Mouse (Mus musculus) CD4-positive naive resting alpha-beta T cell, adult 57 days (primary cell): ENCODE results near the gene Olfr106-ps. TPM values are rescaled to one million over a fixed set of nuclear protein-coding genes. Genes with fewer than 3 reads are reported as not detected.

ENCODE experiments used
- total RNA-seq: library from RNA; stranded (reverse); gene quantifications from one replicate; pipeline ENCODE4 v1.2.4, GENCODE M21; 2023

Gene Olfr106-ps
- not detected for total RNA-seq

DNA sequence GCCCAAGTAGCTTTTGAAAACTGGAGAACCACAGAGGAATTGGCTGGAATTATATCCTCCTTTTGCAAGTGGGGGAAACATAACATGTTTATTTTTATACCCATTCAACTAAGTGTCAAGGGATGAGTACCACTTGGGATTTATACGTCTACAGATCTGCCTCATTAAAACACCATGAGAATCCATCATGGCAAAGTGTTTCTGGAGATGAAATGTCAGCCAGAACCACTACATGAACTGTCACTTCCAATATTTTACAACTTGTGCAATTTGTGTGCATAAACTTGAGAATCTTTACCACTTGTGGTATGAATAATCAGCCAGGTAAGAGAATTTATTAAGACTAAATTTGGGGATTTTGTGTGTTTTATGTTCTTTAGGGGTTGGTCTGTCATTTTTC is at the start of gene Olfr106-ps:
Gene Olfr106-ps (plus strand): TSS at position 301 of the 400 bp plus-strand sequence.

DNA sequence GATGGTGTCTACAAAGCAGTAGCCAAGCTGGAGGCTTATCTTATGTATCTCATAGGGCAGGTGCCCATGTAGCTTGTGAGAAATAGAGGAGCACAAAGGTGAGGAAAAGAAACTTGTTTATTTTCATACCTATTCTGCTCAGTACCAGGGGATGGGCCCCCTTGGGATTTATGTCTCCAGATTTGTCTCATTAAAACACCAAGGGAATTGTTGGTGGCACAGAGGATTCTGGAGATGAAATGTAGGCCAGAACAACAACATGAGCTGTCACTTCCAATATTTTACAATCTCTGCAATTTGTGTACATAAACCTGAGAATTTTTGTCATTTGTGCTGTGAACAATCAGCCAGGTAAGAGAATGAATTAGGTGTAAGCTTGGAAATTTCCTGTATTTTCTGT is 30.9 kb upstream of the Olfr106-ps start, which contains the start of gene Olfr104-ps:
Gene Olfr104-ps (plus strand): TSS at position 301 of the 400 bp plus-strand sequence.

DNA sequence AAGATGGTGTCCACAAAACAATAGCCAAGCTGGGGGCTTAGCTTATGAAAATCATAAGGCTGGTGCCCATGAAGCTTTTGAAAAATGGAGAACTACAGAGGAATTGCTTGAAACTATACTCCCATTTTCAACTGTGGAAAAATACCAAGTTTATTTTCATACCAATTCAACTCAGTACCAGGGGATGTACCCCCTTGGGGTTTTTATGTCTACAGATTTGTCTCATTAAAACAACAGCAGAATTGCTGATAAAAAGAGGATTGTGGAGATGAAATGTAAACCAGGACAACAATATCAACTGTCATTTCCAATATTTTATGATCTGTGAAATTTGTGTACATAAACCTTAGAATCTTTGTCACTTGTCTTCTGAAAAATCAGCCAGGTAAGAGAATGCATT is 11.5 kb upstream of the Olfr106-ps start, which contains the start of gene Olfr105-ps:
Gene Olfr105-ps (plus strand): TSS at position 301 of the 400 bp plus-strand sequence.

DNA sequence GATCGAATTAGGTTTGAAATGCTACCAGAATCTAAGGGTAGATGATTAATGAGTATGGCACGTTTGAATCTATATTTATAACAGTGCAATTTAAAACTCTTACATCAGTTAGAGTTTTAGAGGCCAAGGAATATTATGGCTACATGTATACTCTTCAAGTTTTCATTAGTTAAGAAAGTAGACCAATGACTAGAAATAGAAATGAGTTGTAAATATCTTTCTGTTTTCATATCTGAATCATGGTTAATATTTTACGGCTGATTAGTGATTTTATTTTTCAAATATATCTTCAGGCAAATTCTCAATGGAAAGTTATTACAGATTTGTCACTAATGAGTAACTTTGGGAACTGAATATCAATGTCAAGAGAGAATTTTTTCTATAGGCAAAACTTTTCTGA is 8.7 kb downstream of the Olfr106-ps start, which contains the start of gene Olfr107:
Gene Olfr107 (plus strand): TSS at position 301 of the 400 bp plus-strand sequence.

DNA sequence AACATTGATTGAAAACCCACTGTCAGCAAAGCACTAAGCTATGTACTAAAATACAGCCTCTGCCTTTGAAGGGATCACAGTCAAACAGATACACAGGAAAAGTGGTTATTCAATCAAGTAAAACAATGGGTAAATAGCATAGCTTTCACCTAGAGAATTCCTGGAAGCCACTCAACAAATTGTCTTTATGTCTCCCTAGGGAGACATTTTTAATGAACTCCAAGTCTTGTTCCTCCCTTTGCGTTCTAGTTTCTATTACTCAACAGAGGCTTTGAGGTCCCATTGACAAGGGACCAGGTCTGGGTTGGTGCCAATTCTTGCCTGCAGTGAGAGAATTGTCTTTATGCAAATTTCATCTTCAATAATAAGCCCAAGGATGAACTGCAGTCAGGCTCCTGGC is 55.0 kb downstream of the Olfr106-ps start, which contains the start of gene Olfr108:
Gene Olfr108 (plus strand): TSS at position 301 of the 400 bp plus-strand sequence.

Other genes with a start within 250 kb of the Olfr106-ps start
- gene Olfr93, start 228.9 kb upstream of the Olfr106-ps start, total RNA-seq = not detected
- not detected for gene Ubd, start 196.5 kb upstream of the Olfr106-ps start, total RNA-seq
- gene Olfr94, start 189.4 kb upstream of the Olfr106-ps start, total RNA-seq = not detected
- not detected for gene Olfr95, start 177.3 kb upstream of the Olfr106-ps start, total RNA-seq
- gene Olfr96, start 170.2 kb upstream of the Olfr106-ps start, total RNA-seq = not detected
- gene Olfr97, start 153.1 kb upstream of the Olfr106-ps start, total RNA-seq = not detected
- not detected for gene Olfr98, start 126.6 kb upstream of the Olfr106-ps start, total RNA-seq
- gene H2-M3, start 120.2 kb upstream of the Olfr106-ps start, total RNA-seq = 28.4 TPM
- gene Olfr99, start 106.9 kb upstream of the Olfr106-ps start, total RNA-seq = not detected
- gene Olfr101, start 86.1 kb upstream of the Olfr106-ps start, total RNA-seq = not detected
- gene Olfr102, start 73.3 kb upstream of the Olfr106-ps start, total RNA-seq = not detected
- gene Olfr103, start 50.7 kb upstream of the Olfr106-ps start, total RNA-seq = not detected
- not detected for gene Olfr104-ps, start 30.8 kb upstream of the Olfr106-ps start, total RNA-seq
- gene Olfr105-ps, start 11.4 kb upstream of the Olfr106-ps start, total RNA-seq = not detected
- gene Olfr107, start 8.8 kb downstream of the Olfr106-ps start, total RNA-seq = not detected
- gene Olfr108, start 55.1 kb downstream of the Olfr106-ps start, total RNA-seq = not detected
- not detected for gene Olfr109, start 68.5 kb downstream of the Olfr106-ps start, total RNA-seq
- not detected for gene H2-M2, start 93.2 kb downstream of the Olfr106-ps start, total RNA-seq
- not detected for gene Olfr110, start 102.1 kb downstream of the Olfr106-ps start, total RNA-seq
- gene Olfr111, start 117.6 kb downstream of the Olfr106-ps start, total RNA-seq = not detected
- not detected for gene Olfr112, start 179.1 kb downstream of the Olfr106-ps start, total RNA-seq
- gene Olfr113, start 187.3 kb downstream of the Olfr106-ps start, total RNA-seq = not detected
- not detected for gene Olfr114, start 202.3 kb downstream of the Olfr106-ps start, total RNA-seq
- not detected for gene Olfr115, start 236.7 kb downstream of the Olfr106-ps start, total RNA-seq
- not detected for gene Olfr116, start 236.8 kb downstream of the Olfr106-ps start, total RNA-seq